Mouse (Mus musculus) midbrain, embryonic 16.5 days (tissue): ENCODE measurements around the gene Ssr4. TPM values are rescaled to one million over a fixed set of nuclear protein-coding genes. Genes with fewer than 3 reads are reported as not detected.

Source experiments
- ATAC-seq: fragments of 200-750 bp; cut with Nextera tagmentation; 2 replicates; pipeline ENCODE4 v1.8.0; 2017; ENCODE audit warnings: moderate TSS enrichment
- H3K27ac ChIP-seq: fragments of 300-500 bp; sonication (generic); 2 replicates; pipeline ENCODE4 v1.5.1; 2014; ENCODE audit warnings: mild to moderate bottlenecking, low read length, mixed read lengths
- H3K27me3 ChIP-seq: fragments of 300-500 bp; sonication (generic); 2 replicates; pipeline ENCODE4 v1.6.1; 2014; ENCODE audit warnings: low read depth, low read length, mixed read lengths; ENCODE audit not compliant: control insufficient read depth, insufficient read depth
- H3K36me3 ChIP-seq: fragments of 300-500 bp; sonication (generic); 2 replicates; pipeline ENCODE4 v1.6.1; 2014; ENCODE audit warnings: mild to moderate bottlenecking, low read length, moderate library complexity, mixed read lengths; ENCODE audit not compliant: control insufficient read depth, insufficient read depth
- H3K4me1 ChIP-seq: fragments of 300-500 bp; sonication (generic); 2 replicates; pipeline ENCODE4 v1.6.1; 2014; ENCODE audit warnings: mild to moderate bottlenecking, low read length, mixed read lengths; ENCODE audit not compliant: control insufficient read depth, insufficient read depth
- H3K4me2 ChIP-seq: fragments of 300-500 bp; sonication (generic); 2 replicates; pipeline ENCODE4 v1.6.1; 2014; ENCODE audit warnings: mild to moderate bottlenecking, low read length, mixed read lengths
- H3K4me3 ChIP-seq: fragments of 300-500 bp; sonication (generic); 2 replicates; pipeline ENCODE4 v1.5.1; 2014; ENCODE audit warnings: low read depth, mild to moderate bottlenecking, low read length, moderate library complexity, mixed read lengths
- H3K9ac ChIP-seq: fragments of 300-500 bp; sonication (generic); 2 replicates; pipeline ENCODE4 v1.6.1; 2014; ENCODE audit warnings: low read depth, low read length, mixed read lengths
- H3K9me3 ChIP-seq: fragments of 300-500 bp; sonication (generic); replicated peaks from 2 replicates; pipeline ENCODE4 v1.6.1; 2014; ENCODE audit warnings: mild to moderate bottlenecking, low read length, mixed read lengths; ENCODE audit not compliant: control insufficient read depth, poor library complexity, severe bottlenecking
- WGBS: fragments of 180-500 bp; shearing (Covaris S2); extraction: QIAGEN DNeasy Blood & Tissue Kit; methylation state at CpG from one replicate; pipeline ENCODE4 v1.1.7; 2014; 5-methylcytosine and 5-hydroxymethylcytosine counted together
- polyA plus RNA-seq: library from polyadenylated mRNA; unstranded; fragments of >200 nt; fragmentation: Nextera tagmentation; extraction: Ambion mirVana; gene quantifications from 2 replicates; pipeline ENCODE4 v1.2.1, GENCODE M21; 2015

The Ssr4 gene
- polyA plus RNA-seq, 1 experiment from 2014 or later = 131 TPM

- no peak overlapping the region for H3K27ac ChIP-seq
- H3K27me3 ChIP-seq = no peaks in the 10 kb centered on the region
- no peaks in the 10 kb centered on the region for H3K9me3 ChIP-seq
- no peak overlapping the region for H3K9ac ChIP-seq
- peaks cover 3% of the 10 kb centered on the region; the same call in 1 of the 2 replicates for H3K4me1 ChIP-seq
- no peak overlapping the region for H3K4me2 ChIP-seq
- ATAC-seq = no peak
- H3K36me3 ChIP-seq = no peaks in the 10 kb centered on the region
- 11% methylated on average over 1 of the region's 1 CpGs for WGBS
- H3K4me3 ChIP-seq = no peak overlapping the region
Measured at GRCm38 (mm10) chrX:73793505-73793904, 6.7 kb downstream of the Ssr4 start.

DNA sequence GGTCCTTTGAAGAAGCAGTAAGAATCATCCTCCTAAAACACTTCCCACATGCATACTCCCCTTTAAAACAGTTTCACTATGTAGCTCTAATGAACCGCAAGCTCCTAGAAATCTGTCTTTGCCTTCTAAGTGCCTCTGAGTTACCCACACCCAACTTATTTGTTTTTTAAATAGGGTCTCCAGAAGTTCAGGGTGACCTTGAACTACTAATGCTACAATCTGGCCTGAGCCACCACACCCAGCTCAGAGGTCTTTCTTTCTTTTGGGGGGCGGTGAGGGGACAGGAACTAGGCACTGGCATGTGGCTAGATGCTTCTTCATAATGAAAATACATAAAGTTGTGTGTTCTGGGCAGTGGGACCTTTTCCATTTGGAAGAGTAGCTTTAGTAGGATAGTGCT lies 10.7 kb downstream of the Ssr4 start:
- Histone ChIP-seq H3K4me3 (no peak overlapping the region), H3K36me3 (no peaks in the 10 kb centered on the region), H3K9me3 (no peaks in the 10 kb centered on the region), H3K4me1 (no peaks in the 10 kb centered on the region), H3K27me3 (no peaks in the 10 kb centered on the region), H3K4me2 (no peak overlapping the region), H3K27ac (no peak overlapping the region), H3K9ac (no peak overlapping the region)
- no peak for ATAC-seq
- WGBS = 82% methylated on average over 2 of the region's 2 CpGs

DNA sequence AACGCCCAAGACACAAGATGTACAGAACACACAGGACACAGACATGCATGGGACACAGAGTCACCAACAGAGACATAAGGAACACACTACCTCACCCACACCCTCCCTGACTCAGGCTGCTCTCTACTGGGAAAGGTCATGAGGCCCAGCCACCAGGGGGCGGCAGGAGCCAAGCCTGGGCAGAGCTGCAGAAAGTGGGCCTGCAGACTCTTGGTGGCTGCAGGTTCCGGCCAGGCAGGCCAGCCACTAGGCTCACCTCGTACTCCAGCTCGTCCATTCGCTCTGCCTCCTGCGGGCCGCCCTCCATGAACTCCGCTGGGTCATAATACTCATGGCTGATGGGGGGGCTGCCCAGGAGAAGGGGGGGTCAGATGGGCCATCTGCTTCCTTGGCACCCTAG lies 11.7 kb downstream of the Ssr4 start:
- Histone ChIP-seq H3K27ac (no peak overlapping the region), H3K9me3 (no peaks in the 10 kb centered on the region), H3K4me2 (no peak overlapping the region), H3K27me3 (no peaks in the 10 kb centered on the region), H3K4me1 (no peaks in the 10 kb centered on the region), H3K9ac (no peak overlapping the region), H3K4me3 (no peak overlapping the region), H3K36me3 (no peaks in the 10 kb centered on the region)
- peak; percentile 41; the same call in 1 of the 2 replicates for ATAC-seq
- 30% methylated on average over 9 of the region's 9 CpGs for WGBS

GRCm38 (mm10) chrX:73805814-73806213 lies 19.0 kb downstream of the Ssr4 start:
- no peak overlapping the region for H3K4me2 ChIP-seq
- ATAC-seq = peak; percentile 60; the same call in 1 of the 2 replicates
- H3K4me3 ChIP-seq = no peak overlapping the region
- no peaks in the 10 kb centered on the region for H3K36me3 ChIP-seq
- peaks cover 7% of the 10 kb centered on the region for H3K4me1 ChIP-seq
- H3K9ac ChIP-seq = no peak overlapping the region
- H3K27me3 ChIP-seq = no peaks in the 10 kb centered on the region
- H3K9me3 ChIP-seq = no peaks in the 10 kb centered on the region
- WGBS = 57% methylated on average over 1 of the region's 1 CpGs
- peak overlapping the region; percentile 28; the same call in 1 of the 2 replicates for H3K27ac ChIP-seq

- no peaks in the 10 kb centered on the region for H3K9me3 ChIP-seq
- H3K4me3 ChIP-seq = peak overlapping the region; percentile 25; the same call in 1 of the 2 replicates
- no peaks in the 10 kb centered on the region for H3K27me3 ChIP-seq
- peak overlapping the region; percentile 67 for H3K9ac ChIP-seq
- H3K4me1 ChIP-seq = no peaks in the 10 kb centered on the region
- no peaks in the 10 kb centered on the region for H3K36me3 ChIP-seq
- peak; percentile 89 for ATAC-seq
- H3K4me2 ChIP-seq = peak overlapping the region; percentile 51
- 14% methylated on average over 14 of the region's 14 CpGs for WGBS
- peak overlapping the region; percentile 73 for H3K27ac ChIP-seq
Measured at GRCm38 (mm10) chrX:73815072-73815471, 28.2 kb downstream of the Ssr4 start.

GRCm38 (mm10) chrX:73816596-73817314 lies 29.9 kb downstream of the Ssr4 start:
- Histone ChIP-seq H3K36me3 (no peaks in the 10 kb centered on the region), H3K4me2 (no peak overlapping the region), H3K9me3 (no peaks in the 10 kb centered on the region), H3K4me1 (peaks cover 4% of the 10 kb centered on the region; the same call in 1 of the 2 replicates), H3K4me3 (no peak overlapping the region), H3K27ac (no peak overlapping the region), H3K9ac (no peak overlapping the region), H3K27me3 (no peaks in the 10 kb centered on the region)
- WGBS = 50% methylated on average over 3 of the region's 3 CpGs
- no peak for ATAC-seq

GRCm38 (mm10) chrX:73823747-73824146 lies 36.9 kb downstream of the Ssr4 start:
- Histone ChIP-seq H3K4me3 (peak overlapping the region; percentile 65), H3K27me3 (no peaks in the 10 kb centered on the region), H3K4me1 (peaks cover 13% of the 10 kb centered on the region), H3K4me2 (peak overlapping the region; percentile 62), H3K9ac (peak overlapping the region; percentile 89), H3K9me3 (no peaks in the 10 kb centered on the region; the same call in 1 of the 2 replicates), H3K36me3 (no peaks in the 10 kb centered on the region), H3K27ac (peak overlapping the region; percentile 95)
- 28% methylated on average over 17 of the region's 17 CpGs for WGBS
- peak; percentile 53 for ATAC-seq

DNA sequence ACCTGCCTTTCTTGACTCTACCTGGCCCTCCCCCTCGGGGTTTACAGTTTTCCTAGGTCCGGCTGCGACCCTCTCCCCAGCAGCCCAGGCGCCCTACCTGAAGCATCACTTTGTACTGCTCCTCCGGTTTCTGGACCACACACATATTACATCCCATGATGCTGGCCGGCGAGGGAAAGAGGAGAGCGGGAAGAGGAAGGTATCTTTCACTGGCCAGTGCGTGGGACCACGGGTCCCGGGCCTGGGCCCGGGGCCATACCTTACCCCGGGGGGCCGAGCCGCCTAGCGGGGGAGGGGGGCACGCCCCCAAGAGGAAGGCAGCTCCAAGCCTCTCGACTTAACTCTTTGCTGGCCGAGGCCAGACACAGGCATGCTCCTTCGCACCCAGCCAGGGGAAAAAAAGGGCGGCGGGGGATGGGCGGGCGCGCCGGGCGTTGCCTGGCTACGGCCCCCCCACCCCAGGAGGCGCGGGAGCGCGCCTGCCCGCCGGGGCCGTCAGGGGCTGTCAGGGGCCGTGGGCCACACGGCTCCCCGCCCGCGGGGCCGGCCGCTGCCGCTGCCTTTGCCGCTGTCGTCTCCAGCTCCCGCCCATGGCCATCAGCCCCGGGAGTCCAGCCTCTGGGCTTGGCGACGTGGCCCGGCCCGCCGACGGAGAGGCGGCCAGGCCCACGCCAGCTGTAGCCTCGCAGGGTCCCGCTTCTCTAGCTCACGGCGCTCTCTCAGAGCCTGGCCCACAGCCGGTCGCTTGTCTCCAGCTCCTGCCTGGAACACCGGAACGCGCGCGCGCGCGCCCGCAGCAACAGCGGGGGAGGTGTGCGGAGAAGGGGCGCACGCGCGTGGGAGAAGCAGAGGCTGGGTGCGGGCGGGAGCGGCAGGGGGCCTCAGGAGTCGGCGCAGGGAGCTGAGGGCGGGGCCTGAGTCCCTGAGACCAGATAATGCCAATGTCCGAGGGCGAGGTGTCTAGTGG lies 37.6 kb downstream of the Ssr4 start, which contains the start of gene Pdzd4:
TSS of gene Pdzd4 (minus strand) at position 785 of the 967 bp plus-strand sequence.
- WGBS = 17% methylated on average over 44 of the region's 84 CpGs
- Histone ChIP-seq H3K9me3 (no peaks in the 10 kb centered on the region; the same call in 1 of the 2 replicates), H3K27me3 (no peaks in the 10 kb centered on the region), H3K4me2 (peak within 1 kb of the TSS; percentile 62), H3K4me3 (peak within 1 kb of the TSS; percentile 65), H3K36me3 (no peaks in the 10 kb centered on the region), H3K27ac (peak within 1 kb of the TSS; percentile 95), H3K9ac (peak within 1 kb of the TSS; percentile 89), H3K4me1 (peaks cover 13% of the 10 kb centered on the region)
- peak; percentile 89 for ATAC-seq
